Mouse (Mus musculus): ENCODE results near the gene Dzip1l.

- no peak for TF ChIP-seq POLR2A (IDR thresholded peaks at IDR 0.05; ENCODE audit: low read depth, low read length)
- no peak for TF ChIP-seq CTCF (IDR thresholded peaks at IDR 0.05; ENCODE audit: extremely low read depth, insufficient read length, insufficient replicate concordance, low read depth, low read length)
These were observed 60.5 kb downstream of the Dzip1l start for GRCm38 (mm10) chr9:99689796-99690195.
